Mouse (Mus musculus) retina, postnatal 1 day (tissue): Measurements from ENCODE around the gene Mrps25.

Experiments
- DNase-seq: peaks from one replicate; pipeline ENCODE4 v3.0.0-alpha.2; 2012

Mrps25 gene

DNA sequence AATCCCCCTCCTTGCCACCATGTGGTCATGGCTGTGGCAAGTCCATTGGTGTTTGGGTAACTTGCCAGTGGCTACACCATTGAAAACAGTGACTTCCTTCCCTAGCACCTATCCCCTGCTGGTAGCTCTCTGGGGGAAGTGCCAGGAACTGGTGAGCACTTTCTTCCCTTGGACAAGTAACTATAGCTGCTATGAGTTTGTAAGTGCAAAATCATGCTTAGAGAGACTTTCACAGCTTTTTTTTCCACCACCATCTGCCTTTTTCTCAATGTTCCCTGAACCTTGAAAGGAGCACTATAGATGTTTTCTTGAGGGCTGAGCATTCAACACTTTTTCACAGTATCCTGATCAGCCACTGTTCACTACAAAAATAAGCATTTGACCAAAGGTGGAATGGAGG is 59.3 kb downstream of the Mrps25 start:
- DNase-seq, result no peak
